Mouse (Mus musculus) bone marrow macrophage, adult 2 months (primary cell): ENCODE data around the gene Palld.

Experiments used
- CTCF ChIP-seq: IDR thresholded peaks from 2 replicates; pipeline ENCODE4 v1.5.1; 2012; ENCODE audit warnings: low read depth, mild to moderate bottlenecking, low read length, moderate library complexity
- POLR2A ChIP-seq: IDR thresholded peaks from 2 replicates; pipeline ENCODE4 v1.6.1; 2012; ENCODE audit warnings: mild to moderate bottlenecking, low read depth, low read length, borderline replicate concordance

GRCm38 (mm10) chr8:61462221-61462620, 440.3 kb downstream of the Palld start:
- TF ChIP-seq CTCF: no peak
- no peak for TF ChIP-seq POLR2A
